Mouse (Mus musculus): Measurements from ENCODE around the gene Faf2. TPM values are rescaled to one million over a fixed set of nuclear protein-coding genes. Genes with fewer than 3 reads are reported as not detected.

The Faf2 gene
- 68.9 and 71.5 TPM in 2 replicates for polyA plus RNA-seq (2015; fragmentation: Nextera tagmentation; extraction: Ambion mirVana)

DNA sequence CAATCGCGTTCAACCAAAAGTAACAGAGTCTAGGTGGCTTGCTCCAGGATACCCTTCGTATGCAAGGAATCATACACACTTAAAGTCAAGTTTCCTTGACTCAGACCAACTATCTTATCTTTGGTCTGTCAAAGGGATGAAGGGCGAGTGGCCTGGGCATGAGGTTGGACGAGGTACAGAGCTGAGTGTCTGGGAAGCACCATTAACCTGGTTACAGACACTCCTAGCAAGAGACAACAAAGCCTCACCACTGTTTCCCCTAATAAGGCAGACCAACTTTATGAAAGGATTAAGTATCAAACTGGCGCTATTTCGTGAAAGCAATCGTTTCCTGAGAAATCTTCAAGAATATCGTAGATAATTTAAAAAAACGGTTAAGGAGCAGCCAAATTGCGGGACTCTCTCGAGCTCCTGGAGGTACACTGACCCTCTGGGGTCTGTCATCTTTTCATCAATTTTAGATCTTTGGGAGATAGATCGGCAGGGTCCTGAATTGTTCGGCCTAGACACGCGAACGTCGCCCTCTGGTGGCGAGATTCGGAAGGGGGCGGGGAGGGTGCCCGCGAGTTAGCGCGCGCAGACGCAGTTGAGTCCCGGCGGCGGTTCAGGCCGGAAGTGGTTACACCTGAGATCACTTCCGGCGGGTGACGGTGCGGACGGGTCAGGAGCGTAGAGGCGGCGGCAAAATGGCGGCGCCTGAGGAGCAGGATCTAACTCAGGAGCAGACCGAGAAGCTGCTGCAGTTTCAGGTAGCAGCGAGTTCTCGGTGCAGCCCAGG, at the start of gene Faf2:
Gene Faf2 (plus strand): TSS at position 630 of the 778 bp plus-strand sequence.
- H3K27me3 ChIP-seq, result no peaks in the 10 kb centered on the region
- H3K4me1 ChIP-seq (replicated peaks), result peaks cover 24% of the 10 kb centered on the region
- H3K36me3 ChIP-seq, result no peaks in the 10 kb centered on the region
- peak within 1 kb of the TSS; percentile 94 for H3K9ac ChIP-seq
- WGBS, result 12% methylated on average over 44 of the region's 44 CpGs
- H3K4me2 ChIP-seq, result peak within 1 kb of the TSS; percentile 91
- peak; percentile 98 for ATAC-seq (ENCODE audit: low FRiP score)
- no peaks in the 10 kb centered on the region for H3K9me3 ChIP-seq
- peak within 1 kb of the TSS; percentile 89 for H3K4me3 ChIP-seq
- peak within 1 kb of the TSS; percentile 93 for H3K27ac ChIP-seq

- ATAC-seq (ENCODE audit: low FRiP score), result no peak
- H3K9me3 ChIP-seq, result no peaks in the 10 kb centered on the region
- peaks cover 9% of the 10 kb centered on the region for H3K36me3 ChIP-seq
- H3K27ac ChIP-seq, result no peak overlapping the region
- no peak overlapping the region for H3K9ac ChIP-seq
- H3K4me2 ChIP-seq, result no peak overlapping the region
- peaks cover 18% of the 10 kb centered on the region for H3K27me3 ChIP-seq
- H3K4me3 ChIP-seq, result no peak overlapping the region
- H3K4me1 ChIP-seq (replicated peaks), result peaks cover 26% of the 10 kb centered on the region
- WGBS, result 78% methylated on average over 4 of the region's 4 CpGs
Observed at GRCm38 (mm10) chr13:54572621-54573020, 49.0 kb upstream of the Faf2 start.

GRCm38 (mm10) chr13:54574854-54575481, 46.6 kb upstream of the Faf2 start, which contains the start of gene Arl10:
Gene Arl10, plus strand, starts transcription at chr13:54575015.
- H3K4me1 ChIP-seq (replicated peaks), result peaks cover 36% of the 10 kb centered on the region
- H3K27ac ChIP-seq, result peak within 1 kb of the TSS; percentile 85
- WGBS, result under 1% methylated on average over 55 of the region's 55 CpGs
- H3K9me3 ChIP-seq, result no peaks in the 10 kb centered on the region
- peak within 1 kb of the TSS; percentile 99 for H3K4me3 ChIP-seq
- H3K9ac ChIP-seq, result peak within 1 kb of the TSS; percentile 98
- H3K4me2 ChIP-seq, result peak within 1 kb of the TSS; percentile 97
- H3K36me3 ChIP-seq, result peaks cover 33% of the 10 kb centered on the region
- H3K27me3 ChIP-seq, result peaks cover 18% of the 10 kb centered on the region
- ATAC-seq (ENCODE audit: low FRiP score), result peak; percentile 94

DNA sequence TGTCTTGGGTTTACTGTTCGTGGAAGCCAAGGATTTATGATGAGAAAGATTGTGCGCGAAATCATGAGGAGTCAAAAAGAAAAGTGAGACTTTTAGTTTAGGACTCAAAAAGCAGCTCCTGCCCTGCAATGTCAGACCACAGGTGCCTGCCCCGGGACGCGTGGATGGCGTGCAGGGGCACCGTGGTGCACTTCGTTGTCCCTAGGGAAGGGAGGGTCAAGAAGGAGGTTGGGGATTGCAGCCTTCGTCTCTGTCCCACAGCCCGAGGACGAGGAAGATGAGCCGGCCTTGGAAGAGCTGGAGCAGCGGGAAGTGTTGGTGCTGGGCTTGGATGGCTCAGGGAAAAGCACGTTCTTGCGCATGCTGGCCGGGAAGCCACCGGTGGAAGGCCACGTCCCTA, 46.1 kb upstream of the Faf2 start:
- Histone ChIP-seq H3K4me3 (peak overlapping the region; percentile 99), H3K9ac (peak overlapping the region; percentile 98), H3K36me3 (peaks cover 37% of the 10 kb centered on the region), H3K4me1 (replicated peaks) (peaks cover 36% of the 10 kb centered on the region), H3K27me3 (peaks cover 18% of the 10 kb centered on the region), H3K4me2 (peak overlapping the region; percentile 97), H3K9me3 (no peaks in the 10 kb centered on the region), H3K27ac (peak overlapping the region; percentile 85)
- 0 out of 2 replicates have a peak, but pooled peaks have one; percentile 26 for ATAC-seq (ENCODE audit: low FRiP score)
- WGBS, result 5% methylated on average over 19 of the region's 19 CpGs

DNA sequence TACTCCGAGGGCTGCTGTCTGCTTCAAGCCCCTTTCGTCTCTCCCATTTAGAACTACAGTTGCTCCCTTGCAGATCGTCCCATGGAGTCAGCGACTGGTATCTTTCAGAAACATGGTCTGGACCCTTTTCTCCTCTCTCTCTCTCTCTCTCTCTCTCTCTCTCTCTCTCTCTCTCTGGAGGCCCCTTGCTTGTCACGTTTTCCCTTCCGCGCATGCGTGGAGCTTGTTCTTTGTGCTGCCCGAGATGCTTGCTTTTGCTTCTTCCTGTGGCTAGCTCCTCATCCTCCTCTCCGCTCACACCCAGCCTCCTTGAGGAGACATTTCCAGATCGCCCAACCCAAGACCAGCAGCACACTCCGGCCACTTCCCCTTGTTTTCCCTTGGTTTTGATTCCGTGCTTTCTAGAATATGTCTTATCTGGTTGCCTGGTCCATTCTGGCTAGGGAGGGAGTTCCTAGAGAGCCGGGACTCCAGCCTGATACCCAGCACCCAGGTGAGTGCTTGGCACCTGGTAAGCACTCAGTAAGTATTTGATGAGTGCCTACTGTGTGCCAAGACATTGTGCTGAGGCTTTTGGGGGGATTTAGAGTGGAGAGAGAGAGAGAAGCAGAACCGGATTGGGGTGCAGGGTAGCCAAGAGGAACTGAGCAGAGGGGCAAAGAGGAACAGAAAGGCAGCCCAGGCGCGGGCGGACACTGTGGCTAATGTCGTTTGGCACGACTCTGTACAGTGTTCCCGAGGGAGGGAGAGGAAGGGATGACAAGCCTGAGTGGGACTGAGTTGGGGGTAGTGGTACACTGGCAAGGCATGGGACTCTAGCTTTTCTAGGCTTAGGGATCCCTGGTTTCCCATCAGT, 43.7 kb upstream of the Faf2 start:
- ATAC-seq (ENCODE audit: low FRiP score), result no peak
- no peak overlapping the region for H3K27ac ChIP-seq
- H3K36me3 ChIP-seq, result peaks cover 59% of the 10 kb centered on the region
- H3K4me1 ChIP-seq (replicated peaks), result peaks cover 43% of the 10 kb centered on the region
- H3K4me2 ChIP-seq, result peak overlapping the region; percentile 13; the same call in 1 of the 2 replicates
- 80% methylated on average over 21 of the region's 21 CpGs for WGBS
- no peak overlapping the region for H3K4me3 ChIP-seq
- H3K9me3 ChIP-seq, result no peaks in the 10 kb centered on the region
- peaks cover 11% of the 10 kb centered on the region for H3K27me3 ChIP-seq
- peak overlapping the region; percentile 46; the same call in 1 of the 2 replicates for H3K9ac ChIP-seq

DNA sequence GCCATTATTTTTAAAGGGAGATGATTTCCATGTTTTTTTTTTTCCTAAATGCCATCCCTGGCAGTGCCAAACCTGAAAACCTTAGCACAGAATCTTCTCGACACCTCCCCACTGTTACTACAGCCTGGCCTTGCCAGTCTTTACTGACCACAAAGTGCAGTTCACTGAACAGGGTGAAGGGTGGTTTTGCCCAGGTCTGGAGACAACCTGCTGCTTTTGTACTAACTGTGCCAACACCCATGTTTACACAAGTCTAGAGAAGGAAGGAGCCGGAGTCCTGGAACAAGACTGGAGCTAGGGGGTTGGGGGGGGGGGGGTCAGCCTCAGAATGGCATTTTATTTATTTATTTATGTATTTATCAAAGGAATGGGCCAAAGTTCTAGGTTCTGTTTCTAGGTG, 40.2 kb upstream of the Faf2 start:
- Histone ChIP-seq H3K4me2 (no peak overlapping the region), H3K4me3 (no peak overlapping the region), H3K27ac (no peak overlapping the region), H3K9ac (no peak overlapping the region), H3K36me3 (peaks cover 94% of the 10 kb centered on the region), H3K27me3 (no peaks in the 10 kb centered on the region), H3K4me1 (replicated peaks) (peaks cover 30% of the 10 kb centered on the region), H3K9me3 (no peaks in the 10 kb centered on the region)
- ATAC-seq (ENCODE audit: low FRiP score), result no peak
- 86% methylated on average over 2 of the region's 2 CpGs for WGBS

- ATAC-seq (ENCODE audit: low FRiP score), result no peak
- no peak overlapping the region for H3K4me2 ChIP-seq
- H3K9ac ChIP-seq, result no peak overlapping the region
- H3K4me3 ChIP-seq, result no peak overlapping the region
- H3K27ac ChIP-seq, result no peak overlapping the region
- H3K36me3 ChIP-seq, result peaks cover 97% of the 10 kb centered on the region
- no peaks in the 10 kb centered on the region for H3K9me3 ChIP-seq
- H3K27me3 ChIP-seq, result no peaks in the 10 kb centered on the region
- H3K4me1 ChIP-seq (replicated peaks), result peaks cover 22% of the 10 kb centered on the region
- WGBS, result 73% methylated on average over 10 of the region's 10 CpGs
Observed at GRCm38 (mm10) chr13:54582126-54582525, 39.5 kb upstream of the Faf2 start.

DNA sequence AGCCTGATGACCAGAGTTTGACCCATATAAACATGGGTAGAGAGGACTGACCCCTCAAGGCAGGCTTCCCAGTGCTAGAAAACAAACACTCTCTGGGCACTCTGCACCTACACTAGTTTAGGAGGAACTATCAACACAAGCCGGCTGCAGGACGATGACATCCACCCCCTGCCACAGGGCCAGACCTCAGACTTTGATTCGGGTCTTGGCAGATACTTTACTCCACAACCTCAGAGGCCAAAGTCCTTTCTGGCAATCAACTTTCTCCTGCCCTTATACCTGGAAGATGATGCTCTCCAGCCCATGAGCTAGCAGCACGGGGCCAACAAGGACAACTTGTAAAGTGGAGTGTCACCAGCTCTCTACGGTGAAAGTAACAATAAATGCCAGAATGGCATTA, 38.7 kb upstream of the Faf2 start:
- no peak overlapping the region for H3K4me3 ChIP-seq
- H3K9me3 ChIP-seq, result no peaks in the 10 kb centered on the region
- peaks cover 15% of the 10 kb centered on the region for H3K4me1 ChIP-seq (replicated peaks)
- no peak overlapping the region for H3K4me2 ChIP-seq
- peaks cover 96% of the 10 kb centered on the region for H3K36me3 ChIP-seq
- no peak overlapping the region for H3K27ac ChIP-seq
- 89% methylated on average over 5 of the region's 5 CpGs for WGBS
- no peaks in the 10 kb centered on the region for H3K27me3 ChIP-seq
- no peak for ATAC-seq (ENCODE audit: low FRiP score)
- H3K9ac ChIP-seq, result no peak overlapping the region

DNA sequence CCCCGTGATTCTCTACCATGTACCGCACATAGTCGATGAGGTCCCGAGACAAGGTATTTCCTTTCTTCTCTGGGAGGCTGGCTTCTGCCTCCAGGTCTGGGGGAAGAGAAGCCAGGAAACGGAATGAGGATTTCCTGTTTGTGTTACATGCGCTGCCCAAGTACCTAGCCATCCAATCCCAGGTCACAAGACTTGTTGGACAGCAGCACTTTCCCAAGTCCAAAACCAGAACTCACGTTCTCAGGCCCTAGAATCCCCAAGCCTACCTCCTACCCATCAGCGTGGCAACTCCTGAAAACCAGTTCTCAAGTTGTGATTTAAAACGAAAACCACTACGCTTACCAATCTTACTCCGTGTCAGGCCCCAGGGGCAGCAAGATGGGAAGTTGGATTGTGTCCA, 35.8 kb upstream of the Faf2 start:
- Histone ChIP-seq H3K27me3 (no peaks in the 10 kb centered on the region), H3K27ac (no peak overlapping the region), H3K4me1 (replicated peaks) (peaks cover 24% of the 10 kb centered on the region), H3K9me3 (no peaks in the 10 kb centered on the region), H3K4me3 (no peak overlapping the region), H3K4me2 (no peak overlapping the region), H3K9ac (no peak overlapping the region), H3K36me3 (peaks cover 75% of the 10 kb centered on the region)
- ATAC-seq (ENCODE audit: low FRiP score), result no peak
- WGBS, result 93% methylated on average over 11 of the region's 11 CpGs

DNA sequence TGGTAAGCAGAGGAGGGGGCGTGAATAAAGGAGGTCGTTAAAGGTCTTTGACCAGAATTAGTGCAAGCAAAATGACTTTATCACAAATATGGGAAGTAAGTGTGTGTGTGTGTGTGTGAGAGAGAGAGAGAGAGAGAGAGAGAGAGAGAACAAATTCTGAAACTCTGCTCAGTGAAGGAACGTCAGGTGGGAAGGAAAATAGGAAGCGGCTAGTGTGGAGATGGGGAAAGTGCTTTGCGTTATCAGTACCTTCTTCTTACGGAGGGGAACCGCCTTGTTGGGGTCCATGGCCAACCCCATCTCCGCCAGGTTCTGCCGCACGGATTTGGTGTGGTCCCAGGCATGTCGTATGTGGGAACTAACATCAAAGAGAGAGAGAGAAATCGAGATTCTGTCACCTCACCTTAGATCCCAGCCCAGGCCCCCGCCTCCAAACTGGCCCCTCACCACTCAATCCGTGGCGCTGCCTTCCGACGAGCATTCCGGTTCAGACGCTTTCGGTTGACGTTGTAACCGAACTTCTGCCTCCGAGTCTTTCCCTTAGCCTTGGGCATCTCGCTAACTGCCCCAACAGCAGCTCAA, 32.1 kb upstream of the Faf2 start:
- Histone ChIP-seq H3K9me3 (no peaks in the 10 kb centered on the region), H3K27ac (peak overlapping the region; percentile 94), H3K4me1 (replicated peaks) (peaks cover 30% of the 10 kb centered on the region), H3K9ac (peak overlapping the region; percentile 74), H3K36me3 (peaks cover 54% of the 10 kb centered on the region), H3K4me3 (peak overlapping the region; percentile 86), H3K27me3 (no peaks in the 10 kb centered on the region), H3K4me2 (peak overlapping the region; percentile 85)
- WGBS, result 1% methylated on average over 24 of the region's 24 CpGs
- ATAC-seq (ENCODE audit: low FRiP score), result peak; percentile 37

GRCm38 (mm10) chr13:54589996-54590951, 31.3 kb upstream of the Faf2 start, which contains the start of the genes Nop16 and Higd2a:
Gene Nop16, minus strand, starts transcription at chr13:54590090.
Gene Higd2a, plus strand, starts transcription at chr13:54590207.
- Histone ChIP-seq H3K4me1 (replicated peaks) (peaks cover 30% of the 10 kb centered on the region), H3K9me3 (no peaks in the 10 kb centered on the region), H3K9ac (peak within 1 kb of the TSS; percentile 86), H3K4me2 (peak within 1 kb of the TSS; percentile 85), H3K4me3 (peak within 1 kb of the TSS; percentile 86), H3K27ac (peak within 1 kb of the TSS; percentile 94), H3K27me3 (no peaks in the 10 kb centered on the region), H3K36me3 (peaks cover 53% of the 10 kb centered on the region)
- peak; percentile 98 for ATAC-seq (ENCODE audit: low FRiP score)
- WGBS, result under 1% methylated on average over 50 of the region's 51 CpGs

Data from hindbrain, embryonic 13.5 days (tissue).